Mouse (Mus musculus) cerebellum, adult 18-20 months (tissue): Measurements from ENCODE around the gene Alg14.

Experiments used
- DNase-seq, 2 experiments: peaks; one replicate each; pipeline ENCODE4 v3.0.0; 2021

The Alg14 gene

DNA sequence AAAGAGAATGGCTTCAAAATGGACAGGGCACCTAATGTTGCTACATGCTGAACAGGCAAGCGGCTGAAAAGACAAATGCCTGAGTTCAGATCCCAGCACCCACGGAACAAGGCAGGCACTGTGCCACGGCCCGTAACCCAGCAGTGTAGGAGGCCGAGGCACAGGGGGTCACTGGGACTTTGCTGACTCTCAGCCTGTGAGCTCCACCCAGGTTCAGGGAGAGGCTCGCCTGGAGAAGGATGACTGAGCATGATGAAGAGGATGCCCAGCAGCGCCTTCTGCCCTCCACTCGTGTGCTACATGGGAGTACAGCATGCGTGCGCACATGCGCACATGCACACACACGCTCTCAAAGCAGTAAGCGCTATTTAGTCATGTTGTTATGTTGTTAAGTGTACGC, 11.9 kb upstream of the Alg14 start:
- DNase-seq, result no peak

DNA sequence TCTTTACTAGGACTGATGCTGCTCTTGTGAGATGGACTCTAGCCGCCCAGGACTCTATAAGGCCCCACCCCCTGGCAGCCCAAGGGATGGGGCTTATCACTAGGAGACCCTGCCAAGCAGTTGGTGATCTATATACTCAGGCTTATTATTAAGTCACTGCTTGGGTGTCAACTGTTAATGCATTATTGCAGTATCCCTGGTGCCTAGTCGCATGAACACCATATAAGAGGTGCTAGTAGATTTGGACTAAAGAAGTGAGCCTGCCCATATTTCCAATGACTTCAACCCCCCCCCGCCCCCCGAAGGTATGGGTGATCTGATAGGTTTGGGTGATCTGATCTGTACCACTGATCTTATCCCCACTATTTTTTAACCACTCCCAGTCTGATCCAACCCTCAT, 8.6 kb upstream of the Alg14 start, which contains the start of gene Tmem56:
Gene Tmem56 (minus strand): TSS at position 101 of the 400 bp plus-strand sequence.
- DNase-seq, result no peak

DNA sequence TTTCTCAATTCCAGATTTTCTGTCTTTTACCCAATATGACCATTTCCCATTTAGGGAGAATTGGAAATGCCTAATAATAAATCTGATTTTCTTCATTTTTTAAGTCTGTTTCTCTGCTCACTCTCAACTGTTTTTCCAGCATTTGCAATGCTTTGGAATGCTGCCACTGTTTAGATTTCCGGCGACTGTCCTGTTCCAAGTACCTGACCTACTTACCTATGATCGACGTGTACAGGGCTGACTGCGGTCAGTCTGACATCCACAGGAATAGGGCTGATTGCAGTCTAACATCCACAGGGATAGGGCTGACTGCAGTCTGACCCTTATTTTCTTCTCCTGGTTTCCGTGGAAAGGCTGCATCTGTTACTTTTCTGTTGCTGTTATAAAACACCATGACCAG, 6.4 kb upstream of the Alg14 start:
- DNase-seq, result peak; percentile 62 to 74

DNA sequence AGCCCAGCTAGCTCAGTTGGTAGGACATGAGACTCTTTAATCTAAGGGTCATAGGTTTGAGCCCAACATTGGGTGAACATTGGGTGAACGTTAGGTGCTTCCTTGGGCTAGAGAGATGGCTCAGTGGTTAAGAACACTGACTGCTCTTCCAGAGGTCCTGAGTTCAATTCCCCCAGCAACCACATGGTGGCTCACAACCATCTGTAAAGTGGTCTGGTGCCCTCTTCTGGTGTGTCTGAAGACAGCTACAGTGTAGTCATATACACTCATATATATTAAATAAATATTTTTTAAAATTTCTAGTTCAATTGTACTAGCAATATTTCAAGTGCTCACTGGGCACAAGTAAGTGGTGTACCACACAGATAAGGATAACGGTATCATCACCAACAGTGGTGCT, 4.4 kb upstream of the Alg14 start:
- DNase-seq, result no peak

DNA sequence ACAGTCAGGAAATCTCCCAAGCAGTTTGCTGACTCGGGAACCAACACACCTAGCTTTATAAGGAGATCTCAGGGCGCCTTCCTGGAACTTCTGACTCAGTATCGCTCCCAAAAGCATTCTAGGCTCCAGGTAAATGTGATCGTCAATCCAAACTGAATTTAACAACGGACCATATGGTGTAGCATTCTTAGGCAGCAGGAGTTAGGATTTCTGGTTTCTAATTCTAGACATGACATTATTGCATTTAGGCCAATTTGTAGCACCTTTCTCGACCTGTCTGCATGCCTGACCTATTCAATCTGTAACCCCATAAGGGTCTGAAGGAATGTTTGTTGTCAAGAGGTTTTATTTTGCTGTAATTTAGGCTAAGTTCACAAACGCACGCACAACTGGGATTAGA, 892 bp upstream of the Alg14 start:
- peak; percentile 32 to 33 for DNase-seq

DNA sequence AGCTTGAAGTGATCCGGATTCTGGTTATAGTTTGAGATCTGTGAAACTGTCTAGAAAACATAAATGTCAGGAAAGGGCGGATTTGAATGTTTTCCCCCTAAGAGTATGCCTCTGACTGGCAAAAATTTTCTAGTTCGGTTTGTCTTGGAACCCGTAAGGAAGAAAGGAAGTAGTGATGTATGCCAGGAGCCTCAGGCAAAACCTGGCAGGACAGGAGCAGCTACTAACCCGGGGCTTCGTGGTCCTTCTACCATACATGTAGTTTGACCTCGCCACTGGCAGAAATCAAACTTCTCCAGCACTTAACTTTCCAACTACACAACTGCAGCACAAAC, 381 bp upstream of the Alg14 start:
- no peak for DNase-seq

DNA sequence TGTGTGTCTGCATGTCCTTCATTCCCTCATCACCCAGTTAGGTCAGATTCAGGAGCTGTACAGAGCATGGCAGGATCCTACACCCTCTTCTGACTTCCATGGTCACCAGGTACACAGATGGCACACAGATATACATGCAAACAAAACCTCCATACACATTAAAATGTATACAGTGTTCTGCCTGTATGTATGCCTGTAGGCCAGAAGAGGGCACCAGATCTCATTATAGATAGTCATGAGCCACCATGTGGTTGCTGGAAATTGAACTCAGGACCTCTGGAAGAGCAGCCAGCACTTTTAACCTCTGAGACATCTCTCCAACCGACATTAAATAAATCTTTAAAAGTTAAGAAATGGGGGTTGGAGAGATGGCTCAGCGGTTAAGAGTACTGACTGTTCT, 2.6 kb downstream of the Alg14 start:
- no peak for DNase-seq

DNA sequence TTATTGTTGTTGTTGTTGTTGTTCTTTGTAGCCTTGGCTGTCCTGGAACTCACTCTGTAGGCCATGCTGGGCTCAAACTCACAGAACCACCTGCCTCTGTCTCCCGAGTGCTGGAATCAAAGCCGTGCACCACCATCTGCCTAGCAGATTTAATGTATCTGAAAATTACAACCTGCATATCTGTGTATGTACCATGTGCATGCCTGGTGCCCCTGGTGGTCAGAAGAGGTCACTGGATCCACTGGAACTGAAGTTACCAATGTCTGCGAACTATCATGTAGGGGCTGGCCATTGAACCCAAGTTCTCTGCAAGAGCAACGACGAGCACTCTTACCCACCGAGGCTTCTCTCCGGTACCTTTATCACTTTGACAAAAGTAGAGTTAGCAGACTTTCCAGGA, 15.1 kb downstream of the Alg14 start:
- DNase-seq, result no peak

DNA sequence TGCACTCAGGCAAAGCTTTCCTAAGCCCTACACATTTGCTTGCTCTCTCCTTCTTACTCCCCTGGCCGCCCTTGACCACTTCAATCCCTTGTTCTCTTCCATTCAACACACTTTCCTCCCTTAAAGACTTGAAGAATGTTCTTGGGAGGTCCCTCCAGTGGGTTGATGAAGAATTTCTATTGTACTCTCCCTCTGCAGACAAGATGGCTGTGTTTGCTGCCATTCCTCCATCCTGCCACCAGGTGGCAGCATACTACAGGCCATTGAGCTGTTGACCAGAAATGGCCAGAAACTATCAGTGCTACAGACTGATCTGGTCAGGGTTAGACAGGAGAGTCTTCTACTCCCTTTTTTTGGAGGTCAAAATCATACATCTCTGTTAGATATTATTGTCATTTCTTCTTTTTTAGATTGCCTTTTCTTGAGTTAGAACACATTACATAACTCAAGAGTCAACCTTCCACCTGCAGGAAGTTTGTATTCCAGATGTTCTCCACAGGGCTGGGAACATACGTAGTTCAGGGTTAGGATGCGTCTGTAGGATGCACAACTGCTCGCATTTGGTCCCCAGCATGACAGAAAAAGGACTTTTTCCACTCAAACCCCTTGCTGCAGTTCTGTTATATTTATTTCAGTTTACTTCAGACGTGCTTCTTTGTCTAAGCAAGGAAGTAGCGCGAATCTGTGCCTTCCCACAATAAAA, 16.1 kb downstream of the Alg14 start:
- peak; percentile 76 to 81 for DNase-seq

DNA sequence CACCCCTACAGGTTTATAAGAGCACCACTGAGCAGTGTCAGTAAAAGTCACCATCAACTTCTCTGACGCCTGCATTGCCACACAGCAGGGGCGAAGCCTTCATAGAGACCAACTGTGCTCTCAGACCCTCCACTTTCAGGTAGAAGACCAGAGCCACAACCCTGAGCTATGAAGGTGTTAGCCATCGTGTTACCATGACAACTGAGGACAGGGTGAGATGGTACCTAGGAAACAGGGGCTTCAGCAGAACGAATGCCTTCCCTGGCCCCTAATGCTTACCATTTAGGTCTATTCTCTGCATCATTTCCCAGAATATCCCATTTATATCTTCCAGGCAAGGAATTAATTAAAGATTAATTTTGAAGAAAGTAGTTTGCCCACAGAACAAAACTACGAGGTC, 17.4 kb downstream of the Alg14 start:
- DNase-seq, result no peak

DNA sequence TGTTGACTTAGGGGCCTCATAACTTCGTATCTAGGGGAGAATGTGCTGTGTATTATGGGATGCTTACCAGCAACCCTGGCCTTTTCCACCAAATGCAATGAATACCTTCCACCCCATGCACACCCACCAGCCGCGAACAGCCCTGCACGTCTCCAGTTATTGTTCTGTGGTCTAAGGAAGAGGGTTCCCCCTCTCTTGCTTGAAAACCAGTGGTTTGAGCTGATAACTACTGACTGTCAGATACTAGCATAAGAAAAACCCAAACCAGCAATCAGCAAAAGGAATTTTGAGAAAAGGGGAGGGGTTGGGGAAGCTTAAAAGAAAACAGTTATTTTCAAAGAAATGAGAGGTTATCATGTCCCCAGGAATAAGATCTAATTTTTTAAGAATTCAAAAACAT, 17.9 kb downstream of the Alg14 start:
- no peak for DNase-seq

DNA sequence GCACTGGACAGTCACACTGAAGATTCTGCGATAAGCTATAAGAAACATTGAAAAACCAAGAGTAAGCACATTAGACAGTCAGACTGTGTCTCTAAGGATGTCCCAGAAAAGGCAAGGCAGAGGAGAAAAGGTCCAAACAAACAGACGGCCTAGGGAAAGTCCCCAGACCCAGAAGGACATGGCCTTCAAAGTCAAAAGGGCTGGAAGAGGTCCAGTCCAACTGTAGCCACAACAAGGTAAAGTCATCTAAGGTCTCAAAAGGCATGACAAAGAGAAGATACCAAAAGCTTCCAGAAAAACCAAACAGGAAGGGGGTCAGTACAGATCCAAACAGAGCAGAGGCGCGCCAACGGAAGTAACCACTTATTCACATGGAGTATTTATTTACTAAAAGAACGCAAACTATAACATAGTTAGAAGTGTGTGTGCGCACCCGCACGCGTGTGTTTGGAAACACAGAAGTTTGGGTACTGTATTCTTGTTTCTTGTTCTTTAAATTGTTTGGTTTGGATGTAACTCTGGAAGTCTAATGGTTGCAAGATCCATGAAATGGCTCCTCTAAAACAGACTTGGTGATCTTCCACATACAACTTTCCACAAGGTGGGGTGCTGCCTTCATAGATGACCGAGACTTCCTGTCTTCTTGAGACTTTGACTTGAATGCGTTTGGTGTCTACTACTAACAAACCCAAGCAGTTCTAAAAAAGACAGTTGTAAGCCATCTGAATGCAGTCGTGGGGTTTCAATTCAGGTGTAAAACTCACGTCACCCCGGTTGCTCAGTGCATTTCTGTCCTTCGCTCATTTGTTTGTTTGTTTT, 18.5 kb downstream of the Alg14 start:
- DNase-seq, result no peak

DNA sequence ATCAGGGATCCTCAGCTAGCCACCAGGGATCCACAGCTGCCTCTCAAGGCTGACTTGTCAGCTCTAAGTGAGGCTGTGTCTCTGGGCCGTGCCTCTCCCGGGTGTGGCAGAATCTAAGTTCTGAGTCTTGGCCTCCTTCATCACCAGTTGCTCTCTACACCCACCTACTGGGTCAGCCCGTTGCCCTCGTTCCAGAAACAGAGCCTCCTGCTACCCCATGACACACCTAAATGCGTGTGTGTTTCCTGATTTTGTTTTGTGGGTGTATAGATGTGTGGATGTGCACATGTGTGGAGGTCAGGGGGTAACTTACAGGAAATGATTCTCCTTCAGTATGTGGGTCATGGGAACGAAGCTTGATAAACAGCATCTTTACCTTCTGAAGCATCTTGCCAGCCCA, 20.9 kb downstream of the Alg14 start:
- no peak for DNase-seq

DNA sequence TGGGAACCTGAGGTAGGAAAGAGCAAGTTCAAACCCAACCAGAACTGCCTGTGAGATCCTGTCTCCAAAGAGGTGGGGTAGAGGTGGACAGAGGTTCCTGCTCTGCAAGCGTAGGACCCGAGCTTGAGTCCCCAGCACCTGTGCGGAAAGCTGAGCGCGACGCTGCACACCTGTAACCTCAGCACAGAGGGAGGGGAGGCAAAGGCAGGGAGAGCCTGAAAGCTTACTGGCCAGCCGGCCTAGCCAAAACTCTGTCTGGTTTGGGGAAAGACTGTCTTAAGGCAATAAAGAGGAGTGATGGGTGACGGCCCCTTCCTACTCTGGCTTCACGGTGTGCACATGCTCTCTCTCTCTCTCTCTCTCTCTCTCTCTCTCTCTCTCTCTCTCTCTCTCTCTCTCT, 21.4 kb downstream of the Alg14 start:
- DNase-seq, result no peak

DNA sequence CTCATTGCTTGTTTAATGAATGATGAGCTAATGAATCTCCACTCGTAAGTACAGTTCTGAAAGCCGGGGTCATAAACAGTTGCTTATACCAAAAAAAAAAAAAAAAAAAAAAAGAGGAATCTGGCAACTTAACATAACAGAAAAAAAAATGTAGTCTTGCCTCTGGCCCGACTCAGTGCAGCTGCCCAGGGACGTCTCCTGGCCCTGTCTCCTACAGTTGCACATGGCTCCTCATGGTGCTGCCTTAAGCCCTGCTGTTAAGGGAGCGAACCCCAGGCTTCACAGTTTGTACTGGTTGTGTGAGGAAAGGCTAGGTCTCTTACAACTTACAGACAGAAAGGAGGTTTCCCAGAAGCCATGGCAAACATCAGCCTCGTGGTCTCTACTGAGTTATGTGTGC, 22.6 kb downstream of the Alg14 start:
- no peak for DNase-seq

DNA sequence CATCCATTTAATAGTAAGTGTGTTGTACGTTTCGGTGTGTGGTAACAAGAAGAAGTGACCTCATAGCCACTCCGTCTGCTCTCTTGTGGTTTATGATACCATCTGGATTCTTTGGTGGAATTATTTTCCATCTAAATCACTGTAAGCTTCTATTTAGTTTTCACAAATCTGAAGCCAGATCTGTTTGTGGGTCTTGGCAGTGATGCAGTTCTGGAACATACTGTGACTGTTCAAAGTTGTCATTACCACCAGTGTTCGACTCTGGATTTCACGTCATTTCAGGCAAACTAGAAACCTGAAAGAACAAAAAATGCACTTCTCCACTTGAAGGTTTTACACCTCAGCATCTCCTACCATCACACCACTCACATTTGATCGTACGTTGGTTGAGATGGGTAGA, 23.9 kb downstream of the Alg14 start:
- DNase-seq, result no peak

DNA sequence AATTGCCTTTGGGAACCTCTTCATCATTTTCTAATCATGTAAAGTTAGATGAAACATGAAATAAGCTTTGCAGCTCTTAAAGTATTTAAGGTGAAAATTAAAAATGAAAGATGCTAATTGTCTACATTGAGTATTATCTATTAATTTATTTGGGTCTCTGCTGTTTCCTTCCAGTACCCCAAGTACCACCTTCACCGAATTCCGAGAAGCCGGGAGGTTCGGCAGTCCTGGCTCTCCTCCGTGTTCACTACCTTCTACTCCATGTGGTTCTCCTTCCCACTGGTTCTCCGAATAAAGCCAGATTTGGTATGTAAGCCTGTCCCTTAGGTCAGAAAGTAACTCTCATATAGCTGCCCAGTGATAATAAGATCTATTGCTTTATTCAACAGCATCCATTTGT, 28.3 kb downstream of the Alg14 start:
- no peak for DNase-seq

DNA sequence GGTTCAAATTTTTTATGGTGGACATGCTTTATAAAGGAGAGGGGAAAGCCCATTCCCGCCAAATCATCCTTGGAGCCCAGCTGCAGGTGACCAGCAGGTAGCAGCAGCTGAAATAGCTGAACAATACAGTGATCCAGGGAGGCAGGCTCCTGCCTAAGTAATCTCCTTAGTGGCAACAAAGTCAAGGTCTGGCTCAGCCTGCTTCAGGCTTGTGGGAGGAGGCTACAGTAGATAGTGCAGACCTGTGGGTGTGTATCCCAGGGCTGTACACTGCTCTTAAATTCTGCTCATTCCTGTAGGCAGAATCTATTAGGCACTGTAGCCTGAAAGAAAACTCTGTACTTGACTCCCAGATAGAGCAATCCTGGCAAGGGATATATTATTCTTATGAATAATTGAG, 29.3 kb downstream of the Alg14 start:
- no peak for DNase-seq

DNA sequence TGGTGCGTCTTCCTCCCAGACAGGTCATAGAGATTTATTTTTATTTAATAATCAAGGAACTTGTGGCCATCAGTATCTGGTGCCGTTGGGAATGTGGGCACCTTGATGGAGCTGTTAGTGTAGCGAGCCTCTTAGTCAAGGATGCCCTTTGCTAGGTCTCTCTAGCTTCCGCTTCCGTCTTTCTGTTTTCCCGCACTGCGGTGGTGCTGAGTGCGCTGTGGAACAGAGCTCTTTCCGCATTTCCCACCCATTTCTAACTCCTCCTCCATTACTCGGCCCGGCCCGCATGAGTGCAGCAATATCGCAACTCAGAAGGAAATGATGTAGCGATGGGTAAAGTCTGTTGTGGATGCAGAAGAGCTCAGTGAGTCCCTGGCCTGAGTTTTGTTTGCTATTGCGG, 31.8 kb downstream of the Alg14 start:
- DNase-seq, result no peak

DNA sequence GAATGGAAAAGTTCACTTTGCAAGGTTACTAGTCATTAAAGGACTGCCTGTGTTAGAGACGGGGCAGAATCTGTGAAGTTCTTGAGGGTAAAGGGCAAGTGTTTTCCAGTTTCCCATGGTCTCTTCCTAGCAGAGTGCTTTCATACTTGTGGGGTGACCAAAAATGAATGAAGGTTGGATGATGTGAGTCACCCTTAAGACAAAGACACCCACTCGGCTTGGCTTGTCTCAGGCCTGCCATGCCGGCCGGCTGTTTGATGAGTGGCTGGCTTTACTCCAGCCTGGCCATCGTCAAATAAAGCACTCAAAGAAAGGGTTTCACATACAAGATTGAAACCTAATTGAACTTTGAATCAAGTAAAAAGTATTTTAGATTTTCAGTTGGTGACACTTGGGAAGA, 35.8 kb downstream of the Alg14 start:
- DNase-seq, result no peak

DNA sequence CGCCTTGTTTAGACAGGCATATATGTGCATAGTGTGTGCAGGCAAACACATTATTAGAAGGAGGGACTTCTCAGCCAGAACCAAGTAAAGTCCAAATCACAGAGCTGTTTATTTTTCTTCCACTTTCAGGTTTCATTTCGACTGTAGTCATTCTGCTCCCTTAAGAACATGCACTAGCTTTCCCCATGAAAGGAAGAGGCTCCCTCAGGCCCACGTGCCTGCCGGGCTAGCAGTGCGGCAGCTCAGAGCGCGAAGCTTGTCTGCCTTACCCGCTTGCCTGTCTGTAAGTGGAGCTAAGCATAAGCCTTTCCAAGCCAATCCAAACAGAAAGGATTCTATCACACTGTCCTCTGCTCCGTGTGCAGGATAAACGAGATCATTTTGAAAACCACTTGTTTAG, 38.1 kb downstream of the Alg14 start:
- DNase-seq, result no peak

DNA sequence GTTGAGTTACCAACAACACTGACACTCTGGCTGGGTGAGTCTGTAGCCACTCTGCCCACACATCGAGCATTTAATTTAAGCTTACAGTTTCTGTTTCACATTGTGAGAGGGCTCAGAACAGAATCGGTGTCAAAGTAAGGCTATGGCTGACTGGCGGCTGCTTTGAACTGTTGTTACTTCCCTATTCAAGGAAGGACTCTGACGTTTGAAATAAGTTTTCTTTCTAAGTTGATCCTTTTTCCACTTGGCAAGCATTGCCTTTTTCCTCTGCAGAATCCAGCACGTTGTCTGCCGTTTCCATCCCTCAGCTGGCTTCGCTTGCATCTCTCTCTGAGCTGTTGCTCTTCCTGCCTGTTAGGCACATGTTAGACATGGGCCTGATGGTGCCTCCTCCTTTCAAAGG, 38.7 kb downstream of the Alg14 start:
- DNase-seq, result no peak

DNA sequence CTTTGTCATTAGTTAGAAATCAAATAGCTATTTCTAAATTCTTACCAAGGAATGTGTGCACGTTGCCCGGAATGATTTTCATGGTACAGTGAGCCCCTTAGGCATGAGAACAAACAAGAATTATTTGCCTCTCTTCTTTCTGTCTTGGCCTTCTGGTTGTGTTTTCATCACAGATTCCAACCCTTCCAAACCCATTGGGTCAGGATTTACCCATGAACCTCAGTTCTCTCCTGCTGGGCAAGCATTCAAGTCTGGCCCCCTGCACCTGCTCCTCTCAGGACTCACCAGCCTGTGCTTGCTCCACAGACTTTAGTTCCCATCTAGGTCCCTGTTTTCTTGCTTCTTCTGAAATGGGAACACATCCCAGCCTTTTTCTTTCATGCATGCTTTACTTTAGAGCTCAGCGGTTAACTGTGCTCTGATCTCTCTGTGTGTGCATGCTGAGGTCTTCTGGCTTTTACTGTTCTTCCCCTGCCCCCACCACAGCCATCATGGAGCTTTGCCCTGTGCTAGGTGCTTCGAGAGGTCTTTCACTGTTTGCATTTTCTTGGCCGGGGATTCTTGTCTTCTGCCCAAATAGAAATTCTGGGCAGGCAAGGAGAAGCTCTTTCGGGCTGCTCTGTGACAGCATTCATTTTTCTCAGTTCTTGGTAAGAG, 44.8 kb downstream of the Alg14 start:
- no peak for DNase-seq

DNA sequence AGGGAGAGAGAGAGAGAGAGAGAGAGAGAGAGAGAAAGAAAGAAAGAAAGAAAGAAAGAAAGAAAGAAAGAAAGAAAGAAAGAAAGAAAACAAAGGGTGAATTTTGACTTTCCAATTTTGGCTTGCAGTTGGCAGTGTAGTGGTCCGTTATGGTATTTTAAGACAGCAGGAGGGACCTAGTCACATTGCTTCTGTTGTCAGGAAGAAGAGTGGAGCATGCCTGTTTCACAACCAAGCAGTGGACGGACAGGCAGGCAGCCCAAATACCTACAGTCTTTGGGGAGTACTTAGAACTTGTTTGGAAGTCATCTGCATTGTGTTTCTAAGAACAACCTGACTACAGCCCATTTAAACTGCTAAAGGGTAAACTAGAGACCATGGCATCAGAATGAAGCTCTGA, 47.1 kb downstream of the Alg14 start:
- no peak for DNase-seq
